Mouse (Mus musculus) liver (tissue): ENCODE data around the gene Rnf145.

Experiments used
- DNase-seq: peaks from one replicate; pipeline ENCODE4 v3.0.0-alpha.2; 2020; ENCODE audit warnings: mixed read lengths

Gene Rnf145

GRCm38 (mm10) chr11:44537403-44537802 lies 18.6 kb downstream of the Rnf145 start:
- DNase-seq: no peak

- DNase-seq: no peak
Observed at GRCm38 (mm10) chr11:44538101-44538500, 19.3 kb downstream of the Rnf145 start.

- DNase-seq: no peak
Observed at GRCm38 (mm10) chr11:44538501-44539290, 19.9 kb downstream of the Rnf145 start.

GRCm38 (mm10) chr11:44539291-44539930 lies 20.6 kb downstream of the Rnf145 start:
- DNase-seq: no peak

GRCm38 (mm10) chr11:44540243-44540642 lies 21.5 kb downstream of the Rnf145 start:
- no peak for DNase-seq

GRCm38 (mm10) chr11:44541280-44541679 lies 22.5 kb downstream of the Rnf145 start:
- DNase-seq: no peak

- no peak for DNase-seq
Observed at GRCm38 (mm10) chr11:44541813-44542212, 23.0 kb downstream of the Rnf145 start.

GRCm38 (mm10) chr11:44543593-44543992 lies 24.8 kb downstream of the Rnf145 start:
- DNase-seq: peak; percentile 2

- peak; percentile 1 for DNase-seq
Observed at GRCm38 (mm10) chr11:44543996-44544395, 25.2 kb downstream of the Rnf145 start.

GRCm38 (mm10) chr11:44545181-44545580 lies 26.4 kb downstream of the Rnf145 start:
- DNase-seq: peak; percentile 17

- peak; percentile 7 for DNase-seq
Observed at GRCm38 (mm10) chr11:44546250-44546649, 27.5 kb downstream of the Rnf145 start.

- peak; percentile 4 for DNase-seq
Observed at GRCm38 (mm10) chr11:44547651-44548196, 29.0 kb downstream of the Rnf145 start.

GRCm38 (mm10) chr11:44548816-44549215 lies 30.1 kb downstream of the Rnf145 start:
- DNase-seq: no peak

- no peak for DNase-seq
Observed at GRCm38 (mm10) chr11:44549511-44550278, 30.9 kb downstream of the Rnf145 start.

GRCm38 (mm10) chr11:44550996-44551395 lies 32.2 kb downstream of the Rnf145 start:
- DNase-seq: peak; percentile 35

- no peak for DNase-seq
Observed at GRCm38 (mm10) chr11:44554339-44554738, 35.6 kb downstream of the Rnf145 start.

GRCm38 (mm10) chr11:44558521-44558920 lies 39.8 kb downstream of the Rnf145 start:
- DNase-seq: no peak

GRCm38 (mm10) chr11:44559466-44559865 lies 40.7 kb downstream of the Rnf145 start:
- peak; percentile 1 for DNase-seq

GRCm38 (mm10) chr11:44560396-44560795 lies 41.6 kb downstream of the Rnf145 start:
- DNase-seq: peak; percentile 2

- no peak for DNase-seq
Observed at GRCm38 (mm10) chr11:44561476-44562015, 42.8 kb downstream of the Rnf145 start.

- peak; percentile 2 for DNase-seq
Observed at GRCm38 (mm10) chr11:44562389-44563135, 43.8 kb downstream of the Rnf145 start.

- DNase-seq: no peak
Observed at GRCm38 (mm10) chr11:44564245-44564864, 45.6 kb downstream of the Rnf145 start.
